Mouse (Mus musculus) CH12.LX (cell line): Measurements from ENCODE around the gene Isoc2a. TPM values are rescaled to one million over a fixed set of nuclear protein-coding genes. Genes with fewer than 3 reads are reported as not detected.

Experiments
- DNase-seq: peaks from one replicate; pipeline ENCODE4 v3.0.0-alpha.2; 2013; ENCODE audit errors: extremely low read depth
- H3K27ac ChIP-seq: 2 replicates; pipeline ENCODE4 v1.5.1; 2012; ENCODE audit warnings: low read depth, mild to moderate bottlenecking, control low read depth, moderate library complexity; ENCODE audit not compliant: insufficient read depth
- H3K27me3 ChIP-seq: replicated peaks from 2 replicates; pipeline ENCODE3; 2012; ENCODE audit warnings: inconsistent platforms
- H3K36me3 ChIP-seq, 2 experiments: replicated peaks in 1 of 2; 2 replicates each; pipeline versions ENCODE3 to v1.6.1; 2012; ENCODE audit warnings: inconsistent platforms in 1 of 2, low read length in 1 of 2, mild to moderate bottlenecking in 1 of 2, mixed read lengths in 1 of 2, moderate library complexity in 1 of 2; ENCODE audit not compliant: control insufficient read depth in 1 of 2, insufficient read depth in 1 of 2
- H3K4me1 ChIP-seq, 2 experiments: 2 replicates each; pipeline ENCODE4 v1.6.1; 2012; ENCODE audit warnings: inconsistent platforms in 1 of 2, moderate library complexity in 1 of 2; ENCODE audit not compliant: insufficient read depth in 2 of 2, control insufficient read depth in 1 of 2
- H3K4me2 ChIP-seq: 2 replicates; pipeline ENCODE4 v1.6.1; 2012; ENCODE audit warnings: low read depth, mild to moderate bottlenecking, control low read depth; ENCODE audit not compliant: poor library complexity, insufficient read depth, severe bottlenecking
- H3K4me3 ChIP-seq, 3 experiments: fragments of 150-350 bp in 1 of 3; sonication (generic) in 1 of 3; replicated peaks in 1 of 3; 2 replicates each; pipeline versions ENCODE3 to v1.5.1; 2011 to 2012; ENCODE audit warnings: low read depth in 2 of 3, low read length in 2 of 3, mild to moderate bottlenecking in 2 of 3, moderate library complexity in 2 of 3, control low read depth in 1 of 3, improper control_type of control experiment in 1 of 3, inconsistent platforms in 1 of 3, mixed read lengths in 1 of 3; ENCODE audit not compliant: poor library complexity in 1 of 3
- H3K79me2 ChIP-seq: replicated peaks from 2 replicates; pipeline ENCODE4 v1.6.1; 2012; ENCODE audit warnings: mild to moderate bottlenecking, moderate library complexity; ENCODE audit not compliant: control insufficient read depth, poor library complexity, insufficient read depth, severe bottlenecking; ENCODE audit errors: extremely low read depth
- H3K9ac ChIP-seq: 2 replicates; pipeline ENCODE4 v1.6.1; 2012; ENCODE audit warnings: low read depth, mild to moderate bottlenecking, control low read depth, moderate library complexity; ENCODE audit not compliant: insufficient read depth
- H3K9me3 ChIP-seq: replicated peaks from 2 replicates; pipeline ENCODE3; 2012; ENCODE audit warnings: low read length, inconsistent platforms, mixed read lengths
- CTCF ChIP-seq, 2 experiments: IDR thresholded peaks in 1 of 2; conservative IDR thresholded peaks in 1 of 2; 2 replicates each; pipeline ENCODE4 v1.5.1; 2011 to 2012; ENCODE audit warnings: low read depth in 2 of 2, low read length in 2 of 2, improper control_type of control experiment in 1 of 2, inconsistent platforms in 1 of 2, mild to moderate bottlenecking in 1 of 2, moderate library complexity in 1 of 2
- E2F4 ChIP-seq: IDR thresholded peaks from 2 replicates; pipeline ENCODE4 v1.6.1; 2011; ENCODE audit warnings: low read depth, low read length, improper control_type of control experiment; ENCODE audit not compliant: insufficient replicate concordance
- ELF1 ChIP-seq: IDR thresholded peaks from 2 replicates; pipeline ENCODE4 v1.6.1; 2014; ENCODE audit warnings: low read depth, mild to moderate bottlenecking, inconsistent platforms, low read length, improper control_type of control experiment
- EP300 ChIP-seq: IDR thresholded peaks from 2 replicates; pipeline ENCODE4 v1.6.1; 2011; ENCODE audit warnings: low read length, improper control_type of control experiment
- ETS1 ChIP-seq: conservative IDR thresholded peaks from 2 replicates; pipeline ENCODE4 v1.6.1; 2012; ENCODE audit warnings: low read depth, mild to moderate bottlenecking, inconsistent platforms, low read length, improper control_type of control experiment, moderate library complexity
- HCFC1 ChIP-seq: IDR thresholded peaks from 2 replicates; pipeline ENCODE4 v1.6.1; 2012; ENCODE audit warnings: low read depth, mild to moderate bottlenecking, inconsistent platforms, low read length, improper control_type of control experiment
- IRF4 ChIP-seq: IDR thresholded peaks from 2 replicates; pipeline ENCODE4 v1.6.1; 2014; ENCODE audit warnings: low read depth, mild to moderate bottlenecking, inconsistent platforms, low read length, improper control_type of control experiment
- KAT2A ChIP-seq: IDR thresholded peaks from 2 replicates; pipeline ENCODE4 v1.6.1; 2012; ENCODE audit warnings: low read length, improper control_type of control experiment, inconsistent platforms; ENCODE audit not compliant: insufficient replicate concordance
- MAFK ChIP-seq: IDR thresholded peaks from 2 replicates; pipeline ENCODE4 v1.6.1; 2011; ENCODE audit warnings: low read length, improper control_type of control experiment; ENCODE audit not compliant: insufficient replicate concordance
- MAX ChIP-seq: IDR thresholded peaks from 2 replicates; pipeline ENCODE4 v1.6.1; 2011; ENCODE audit warnings: low read length, improper control_type of control experiment
- MEF2A ChIP-seq: IDR thresholded peaks from 2 replicates; pipeline ENCODE4 v1.6.1; 2014; ENCODE audit warnings: low read depth, mild to moderate bottlenecking, inconsistent platforms, low read length, improper control_type of control experiment, borderline replicate concordance
- MXI1 ChIP-seq: IDR thresholded peaks from 2 replicates; pipeline ENCODE4 v1.6.1; 2011; ENCODE audit warnings: mild to moderate bottlenecking, low read depth, low read length, improper control_type of control experiment
- MYC ChIP-seq: IDR thresholded peaks from 2 replicates; pipeline ENCODE4 v1.6.1; 2011; ENCODE audit warnings: low read depth, mild to moderate bottlenecking, improper control_type of control experiment, low read length
- SIN3A ChIP-seq: IDR thresholded peaks from 2 replicates; pipeline ENCODE4 v1.6.1; 2012; ENCODE audit warnings: low read length, improper control_type of control experiment, inconsistent platforms
- UBTF ChIP-seq: IDR thresholded peaks from 2 replicates; pipeline ENCODE4 v1.6.1; 2012; ENCODE audit warnings: low read depth, mild to moderate bottlenecking, inconsistent platforms, low read length, improper control_type of control experiment, moderate library complexity
- USF2 ChIP-seq: conservative IDR thresholded peaks from 2 replicates; pipeline ENCODE4 v1.6.1; 2011; ENCODE audit warnings: low read depth, low read length, improper control_type of control experiment
- ZMIZ1 ChIP-seq: IDR thresholded peaks from 2 replicates; pipeline ENCODE4 v1.6.1; 2012; ENCODE audit warnings: low read depth, mild to moderate bottlenecking, inconsistent platforms, low read length, improper control_type of control experiment
- dilution Hi-C: fragments of 300-500 bp; cut with MboI; formaldehyde crosslinking; loops from 2 replicates; pipeline ENCODE4 v1.14.3; 2020; ENCODE audit warnings: low sequenced_read_pairs; ENCODE audit not compliant: extremely low pct_unique_long_range_greater_than_20kb, extremely low pct_ligation_motif_present
- in situ Hi-C: fragments of 300-500 bp; cut with MboI; formaldehyde crosslinking; loops from 3 replicates; pipeline ENCODE4 v1.14.3; 2019; ENCODE audit warnings: low sequenced_read_pairs, low pct_ligation_motif_present, low pct_unique_long_range_greater_than_20kb, mixed read lengths
- polyA plus RNA-seq: library from polyadenylated mRNA; unstranded; fragments of >175 nt; gene quantifications from 2 replicates; pipeline ENCODE4 v1.2.1, GENCODE M21; 2012; ENCODE audit warnings: low read depth; ENCODE audit not compliant: insufficient read length
- total RNA-seq, 2 experiments: library from RNA; depleted of rRNA; stranded (reverse); fragments of 300-350 nt in 1 of 2; fragments of >200 nt in 1 of 2; gene quantifications; 2 replicates each; pipeline ENCODE4 v1.2.3; 2012 to 2014

The Isoc2a gene
- total and polyA plus RNA-seq, 3 experiments = 8.4 to 15.4 (median 12.9) TPM

DNA sequence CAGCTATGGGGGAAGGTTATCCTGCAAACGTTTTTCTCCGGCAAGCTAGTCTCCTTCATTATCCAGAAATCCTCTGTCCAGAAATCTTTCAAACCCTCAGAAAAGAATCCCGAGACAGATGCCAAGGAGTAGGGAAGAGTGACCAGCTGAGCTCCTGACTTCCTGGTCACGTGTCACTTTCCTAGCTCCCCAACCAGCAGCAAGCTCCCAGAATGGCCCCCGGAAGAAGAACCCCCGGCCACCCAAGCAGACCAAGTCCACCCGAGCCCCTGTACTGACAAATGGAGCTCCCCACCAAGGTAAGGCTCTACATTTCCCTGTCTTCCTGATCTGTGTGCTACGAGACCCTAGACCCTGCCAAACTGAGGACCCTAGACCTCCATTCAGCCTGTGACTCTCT is 50.8 kb downstream of the Isoc2a start:
- no peak for TF ChIP-seq KAT2A
- no peak for TF ChIP-seq MAFK
- no peak for TF ChIP-seq USF2
- no peak for TF ChIP-seq CTCF (conservative IDR thresholded peaks at IDR 0.05 in 1 of 2, IDR thresholded peaks at IDR 0.05 in 1 of 2; ENCODE audit: low read depth in 2 of 2, low read length in 2 of 2)
- TF ChIP-seq EP300 = no peak
- TF ChIP-seq MEF2A = no peak
- TF ChIP-seq IRF4 = no peak
- no peak for TF ChIP-seq HCFC1
- no peak for TF ChIP-seq MXI1
- no peak for TF ChIP-seq ELF1
- no peak for TF ChIP-seq SIN3A
- TF ChIP-seq ZMIZ1 = no peak
- TF ChIP-seq, all 38 proteins: peak for 0
- H3K4me2 ChIP-seq = no peak overlapping the region
- dilution Hi-C loops = no loop called here

DNA sequence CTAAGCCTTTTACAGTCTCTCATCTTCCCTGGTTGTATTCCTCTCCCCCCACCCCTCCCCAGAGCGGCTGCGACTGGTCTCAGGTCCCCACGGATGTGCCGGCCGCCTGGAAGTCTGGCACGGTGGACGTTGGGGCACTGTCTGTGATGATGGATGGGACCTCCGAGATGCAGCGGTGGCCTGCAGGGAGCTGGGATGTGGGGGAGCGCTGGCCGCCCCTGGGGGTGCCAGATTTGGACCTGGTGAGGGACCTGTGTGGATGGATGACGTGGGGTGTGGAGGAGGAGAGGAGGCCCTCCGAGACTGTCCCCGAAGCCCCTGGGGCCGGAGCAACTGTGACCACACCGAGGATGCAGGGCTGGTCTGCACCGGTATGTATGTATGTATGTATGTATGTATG is 51.4 kb downstream of the Isoc2a start:
- no peak for TF ChIP-seq ZMIZ1
- TF ChIP-seq ETS1 = no peak
- TF ChIP-seq MAX = no peak
- no peak for TF ChIP-seq UBTF
- TF ChIP-seq ELF1 = no peak
- no peak for TF ChIP-seq MYC
- TF ChIP-seq USF2 = no peak
- TF ChIP-seq KAT2A = no peak
- no peak for TF ChIP-seq EP300
- no peak for TF ChIP-seq E2F4
- no peak overlapping the region for H3K4me3 ChIP-seq
- H3K79me2 ChIP-seq = no peaks in the 10 kb centered on the region
- H3K4me2 ChIP-seq = no peak overlapping the region
- no peak overlapping the region for H3K9ac ChIP-seq
- dilution Hi-C loops (no loop called here), in situ Hi-C loops (no loop called here)
- peaks cover 2 to 30% of the 10 kb centered on the region in 2 experiments for H3K4me1 ChIP-seq
- no peaks in the 10 kb centered on the region for H3K27me3 ChIP-seq
- no peaks in the 10 kb centered on the region for H3K9me3 ChIP-seq
- no peak overlapping the region for H3K27ac ChIP-seq
- no peaks in the 10 kb centered on the region for H3K36me3 ChIP-seq
- no peak for DNase-seq

More for the DNA sequence above, 50.8 kb downstream of the Isoc2a start:
- Histone ChIP-seq H3K27ac (no peak overlapping the region), H3K79me2 (no peaks in the 10 kb centered on the region), H3K27me3 (no peaks in the 10 kb centered on the region), H3K36me3 (no peaks in the 10 kb centered on the region), H3K9me3 (no peaks in the 10 kb centered on the region), H3K4me1 (peaks cover 2 to 30% of the 10 kb centered on the region in 2 experiments), H3K9ac (no peak overlapping the region), H3K4me3 (no peak overlapping the region)
- no peak for DNase-seq
- in situ Hi-C loops = no loop called here
